Mouse (Mus musculus) mature B cell (primary cell): ENCODE results near the gene Bspry.

Experiments used
- in situ Hi-C: fragments of 300-500 bp; cut with MboI; formaldehyde crosslinking; loops from 2 replicates; pipeline ENCODE4 v1.14.3; 2019

The Bspry gene

DNA sequence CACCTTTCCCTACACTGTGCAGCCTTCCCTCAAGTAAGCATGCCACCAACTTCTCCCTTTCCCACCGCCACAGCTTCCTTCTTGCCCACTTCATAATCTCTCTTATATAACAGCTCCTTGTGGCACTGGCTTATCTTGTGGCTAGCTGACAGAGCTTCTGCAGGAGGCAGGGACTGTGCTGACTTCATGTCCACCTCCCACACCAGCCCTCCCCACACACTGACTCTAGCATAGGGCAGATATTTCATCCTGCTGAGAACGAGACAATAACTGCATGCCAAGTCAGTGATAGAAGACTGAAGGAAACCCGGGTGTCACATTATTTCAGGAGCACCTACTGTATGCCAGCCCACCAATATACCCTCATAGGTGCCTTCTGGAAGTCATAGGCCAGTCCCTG lies 35.6 kb downstream of the Bspry start:
- in situ Hi-C loops, result loop anchor here (5.0 kb wide), 1 partner anchor 33 kb away; the partner anchor contains the start of gene Bspry

DNA sequence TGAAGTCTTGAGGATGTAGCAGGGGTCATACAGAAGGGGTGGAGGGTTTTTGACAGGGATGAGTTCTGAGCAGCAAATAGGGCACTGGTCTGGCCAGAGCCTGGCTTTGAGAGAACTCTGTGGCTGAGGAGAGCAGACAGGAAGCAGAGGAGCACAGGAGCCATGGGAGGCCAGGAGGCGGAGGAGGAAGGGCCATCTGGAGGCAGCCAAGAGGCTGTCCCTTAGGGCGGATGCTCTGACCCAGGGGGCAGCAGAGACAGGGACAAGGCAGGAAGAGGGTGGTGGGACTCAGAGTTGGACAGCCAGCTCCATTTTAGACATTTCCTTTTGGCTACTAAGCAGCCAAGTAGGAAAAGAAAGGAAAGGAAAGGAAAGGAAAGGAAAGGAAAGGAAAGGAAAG lies 36.2 kb downstream of the Bspry start:
- in situ Hi-C loops, result loop anchor here (5.0 kb wide), 1 partner anchor 34 kb away; the partner anchor contains the start of gene Bspry

DNA sequence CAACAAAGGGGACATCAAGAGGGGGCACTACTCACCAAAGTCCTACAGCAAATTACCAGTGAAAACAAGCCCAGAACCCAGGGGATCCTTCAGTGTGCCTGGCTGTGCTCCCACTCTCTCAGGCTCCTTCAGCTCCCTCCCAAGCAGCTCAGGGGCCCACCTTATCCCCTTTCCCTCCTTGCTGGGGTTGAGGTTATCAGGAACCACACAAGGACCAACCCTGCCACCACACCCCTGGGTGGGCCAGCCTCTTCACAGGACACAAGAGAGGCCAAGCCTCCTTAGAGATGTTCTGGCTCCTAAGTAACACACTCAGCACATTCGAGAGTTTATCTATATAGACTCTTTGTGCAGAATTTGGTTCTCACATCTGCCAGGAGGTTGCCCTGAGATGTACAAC lies 36.7 kb downstream of the Bspry start:
- in situ Hi-C loops, result loop anchor here (5.0 kb wide), 1 partner anchor 34 kb away; the partner anchor contains the start of gene Bspry

DNA sequence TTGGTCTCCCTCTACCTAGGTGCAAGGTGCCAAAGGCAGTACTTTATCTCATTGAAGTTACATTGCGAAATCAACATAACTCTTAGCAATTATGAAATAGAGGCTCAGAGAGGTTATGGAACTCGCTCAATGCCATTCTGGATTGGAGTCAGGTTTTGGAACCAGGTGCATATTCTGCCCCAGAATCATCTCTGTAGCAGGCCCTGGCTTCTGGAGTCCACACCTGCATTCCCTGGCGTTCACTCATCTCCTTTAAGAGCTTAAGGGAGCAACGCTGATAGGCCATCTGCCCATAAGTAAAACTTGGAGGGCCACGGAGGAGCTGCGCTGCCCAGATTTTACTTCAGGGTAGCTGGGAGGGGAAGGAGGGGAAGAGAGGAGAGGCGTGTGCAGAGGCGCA lies 37.2 kb downstream of the Bspry start:
- in situ Hi-C loops, result loop anchor here (5.0 kb wide), 1 partner anchor 35 kb away; the partner anchor contains the start of gene Bspry

DNA sequence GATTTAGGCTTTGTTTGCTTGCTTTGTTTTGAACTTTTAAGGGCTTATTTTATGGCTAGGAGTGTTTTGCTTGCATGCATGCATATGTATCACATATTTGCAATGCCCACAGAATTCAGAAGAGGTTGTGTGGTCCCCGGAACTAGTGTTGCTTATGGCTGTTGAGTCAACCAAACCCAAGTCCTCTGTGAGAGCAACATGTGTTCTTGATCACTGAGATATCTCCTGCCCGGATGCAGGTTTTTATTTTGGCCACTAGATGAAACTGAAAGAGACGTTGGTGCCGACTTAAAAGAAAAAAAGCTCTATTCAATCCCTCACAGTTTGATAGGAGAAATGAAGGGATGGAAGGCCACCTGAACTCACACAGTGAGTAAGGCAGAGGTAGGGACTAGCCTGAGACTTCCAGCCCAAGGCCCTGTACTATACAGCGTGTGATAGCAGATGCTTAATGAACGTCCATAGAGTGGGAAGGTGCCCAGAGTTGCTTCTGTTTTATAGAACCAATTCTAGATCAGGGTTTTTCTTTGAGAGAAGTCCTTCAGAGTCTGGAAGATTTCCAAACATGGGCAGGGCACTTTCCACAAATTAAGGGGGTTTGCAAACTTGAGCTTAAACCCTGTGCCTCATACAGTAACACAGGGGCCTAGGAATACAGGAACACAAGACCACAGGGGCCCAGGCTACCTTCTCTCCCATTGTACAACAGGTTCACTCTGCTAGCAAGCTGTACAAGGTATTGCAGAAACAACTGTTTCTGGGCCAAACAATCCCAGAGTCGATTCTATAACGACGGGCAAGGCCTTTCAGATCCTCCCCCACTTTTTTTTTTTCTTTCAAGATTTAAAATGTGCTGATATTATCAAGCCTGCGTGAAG lies 37.9 kb downstream of the Bspry start:
- in situ Hi-C loops, result loop anchor here (5.0 kb wide), 1 partner anchor 35 kb away; the partner anchor contains the start of gene Bspry

DNA sequence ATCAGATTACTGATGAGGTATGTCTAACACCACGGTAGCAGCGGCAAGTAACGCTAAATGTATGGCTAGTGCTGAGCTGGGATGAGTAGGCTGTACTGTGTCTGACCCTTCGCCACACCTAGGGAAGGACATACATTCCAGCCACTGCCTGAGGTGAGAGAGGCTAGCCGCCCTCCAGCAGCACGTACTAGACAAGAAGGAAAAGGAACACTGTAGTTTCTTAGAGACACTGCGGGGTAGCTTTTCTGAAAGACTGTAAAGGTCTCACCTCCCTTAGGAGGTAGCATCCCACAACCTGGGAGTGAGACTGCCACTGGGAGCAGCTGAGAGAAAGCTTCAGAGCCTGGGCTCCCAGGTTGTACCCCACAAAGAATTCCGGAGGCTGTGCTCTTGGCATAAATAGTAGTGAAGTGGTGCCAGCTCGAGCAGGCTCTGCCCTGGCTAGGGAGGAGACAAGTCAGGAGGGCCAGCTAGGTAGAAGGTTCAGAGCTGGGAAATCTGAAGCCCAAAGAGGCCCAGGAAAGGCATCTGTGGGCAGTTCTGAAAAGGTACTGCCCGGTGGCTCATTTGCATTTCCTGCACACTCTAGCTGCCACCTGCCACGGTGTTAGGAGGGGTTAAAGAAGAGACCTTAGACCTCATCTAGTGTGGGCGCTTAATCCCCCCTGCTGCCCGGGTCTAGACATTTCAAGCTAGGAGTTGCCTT lies 38.7 kb downstream of the Bspry start:
- in situ Hi-C loops, result loop anchor here (5.0 kb wide), 1 partner anchor 36 kb away; the partner anchor contains the start of gene Bspry

DNA sequence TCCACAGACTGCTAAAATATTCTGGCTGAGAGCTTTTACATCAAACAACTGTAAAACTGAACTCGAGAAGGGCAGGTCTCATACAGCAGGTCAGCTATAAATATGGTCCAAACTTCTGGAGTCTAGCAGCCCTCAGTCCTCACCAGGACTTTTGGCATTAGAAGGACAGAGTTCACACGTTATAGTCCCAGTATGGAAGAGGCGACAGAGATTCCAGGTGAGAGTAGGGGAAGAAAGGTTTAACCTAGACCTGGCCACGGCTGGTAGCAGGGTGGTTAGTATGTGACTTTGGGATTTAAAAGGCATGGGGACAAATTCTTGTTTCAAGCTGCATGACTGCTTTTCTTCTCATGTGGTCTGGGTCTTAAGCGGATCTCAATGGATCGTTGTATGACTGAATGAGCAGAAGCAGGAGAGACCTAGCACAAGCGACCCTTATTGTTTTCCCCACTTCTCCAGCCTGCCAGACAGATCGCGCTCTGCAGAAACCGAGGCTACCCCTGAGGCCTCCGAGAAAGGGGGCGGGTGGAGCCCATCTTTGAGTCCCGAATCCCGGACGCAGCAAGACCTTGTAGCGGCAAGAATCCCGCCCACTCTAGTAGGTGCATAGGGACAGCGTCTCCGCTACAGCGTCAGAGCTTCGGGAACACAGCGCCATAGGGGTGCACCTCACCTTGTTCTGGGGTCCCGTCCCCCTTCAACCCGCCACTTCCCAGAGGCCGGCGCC lies 39.4 kb downstream of the Bspry start:
- in situ Hi-C loops, result loop anchor here (5.0 kb wide), 1 partner anchor 37 kb away; the partner anchor contains the start of gene Bspry

DNA sequence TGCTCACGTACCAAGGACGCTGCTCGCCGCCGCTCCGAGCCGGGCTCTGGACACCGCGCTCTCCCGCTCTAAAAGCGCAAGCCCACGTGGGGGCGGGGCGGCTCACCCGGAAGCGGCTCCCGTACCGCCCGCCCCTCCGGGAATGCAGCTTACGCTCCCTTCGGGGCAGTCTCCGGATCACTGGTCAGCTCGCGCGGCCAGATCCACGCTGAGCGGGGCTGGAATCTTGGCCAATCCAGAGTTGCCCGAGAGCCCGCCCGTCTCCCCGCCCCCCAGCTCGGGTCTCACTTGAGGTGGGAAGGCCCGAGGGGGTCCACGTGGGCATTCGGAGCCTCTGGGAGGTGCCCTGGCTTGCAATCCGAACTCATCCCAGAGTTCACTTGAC lies 40.0 kb downstream of the Bspry start, which contains the start of gene Alad:
Gene Alad, minus strand, starts transcription at position 70 of the 385 bp plus-strand sequence.
- in situ Hi-C loops, result loop anchor here (5.0 kb wide), 1 partner anchor 38 kb away; the partner anchor contains the start of gene Bspry

DNA sequence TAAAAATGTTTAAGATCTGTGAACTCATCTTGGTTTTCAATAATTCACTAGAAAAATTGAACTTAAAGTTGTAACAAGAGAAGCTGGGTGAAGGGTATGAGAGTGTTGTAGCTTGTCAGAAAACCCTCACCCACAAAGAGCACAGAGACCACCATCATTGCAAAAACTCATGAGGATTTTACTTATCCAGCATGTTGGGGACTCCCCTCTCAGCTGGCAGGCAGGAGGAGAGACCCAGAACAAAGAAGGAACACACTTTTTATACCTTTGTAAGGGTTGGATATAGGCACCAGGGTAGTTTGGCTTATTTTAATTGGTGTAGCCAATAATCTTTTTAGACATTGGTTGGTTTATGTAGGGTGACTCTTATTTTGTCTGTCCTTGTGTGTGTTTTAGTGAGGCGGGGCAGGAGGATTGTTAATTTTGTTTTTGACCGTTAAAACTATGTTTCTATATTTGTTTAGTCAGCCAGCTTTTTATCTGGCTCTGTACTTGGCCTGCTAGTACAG lies 41.1 kb downstream of the Bspry start:
- in situ Hi-C loops, result no loop called here

DNA sequence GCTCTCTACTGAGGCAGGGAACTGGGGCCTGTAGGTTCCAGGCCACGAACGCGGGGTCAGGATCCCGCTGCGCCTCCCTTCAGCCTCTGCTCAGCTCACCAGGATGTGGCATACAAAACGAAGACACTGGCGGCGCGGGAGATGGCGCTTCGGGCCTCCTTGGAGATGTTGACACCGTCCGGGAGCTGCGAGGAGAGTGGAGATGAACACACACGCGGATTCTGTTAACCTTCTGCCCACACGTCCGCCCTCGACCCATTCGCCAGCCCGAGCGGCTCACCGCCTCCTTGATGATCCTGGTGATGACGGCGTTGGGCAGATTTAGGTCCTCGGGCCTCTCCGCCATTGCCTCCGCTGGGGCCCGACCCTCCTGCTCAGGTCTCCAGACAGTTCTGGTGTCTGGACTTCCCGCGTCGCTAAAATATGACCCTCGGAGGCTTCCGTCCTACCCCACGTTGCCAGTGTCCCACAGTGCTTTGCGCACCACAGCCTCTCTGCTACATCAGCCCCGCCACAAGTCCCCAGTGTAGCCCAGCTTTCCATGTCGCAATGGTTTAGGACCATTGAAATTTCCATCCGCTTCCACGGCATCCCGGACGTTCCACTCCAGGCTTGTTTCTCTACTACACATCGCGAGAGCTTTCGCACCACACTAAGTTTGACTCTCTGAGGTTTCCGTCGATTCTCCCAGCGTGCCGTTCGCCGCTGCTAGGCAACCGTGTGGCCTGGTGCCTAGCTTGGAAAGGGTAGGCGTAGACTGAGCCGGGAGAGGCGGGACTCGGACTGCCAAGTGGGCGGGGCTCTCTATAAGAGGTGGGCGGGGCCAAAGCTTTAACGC lies 45.0 kb downstream of the Bspry start, which contains the start of the genes Pole3 and 4933430I17Rik:
Gene Pole3, minus strand, starts transcription at position 418 of the 838 bp plus-strand sequence.
Gene 4933430I17Rik, plus strand, starts transcription at position 719 of the 838 bp plus-strand sequence.
- in situ Hi-C loops, result no loop called here

DNA sequence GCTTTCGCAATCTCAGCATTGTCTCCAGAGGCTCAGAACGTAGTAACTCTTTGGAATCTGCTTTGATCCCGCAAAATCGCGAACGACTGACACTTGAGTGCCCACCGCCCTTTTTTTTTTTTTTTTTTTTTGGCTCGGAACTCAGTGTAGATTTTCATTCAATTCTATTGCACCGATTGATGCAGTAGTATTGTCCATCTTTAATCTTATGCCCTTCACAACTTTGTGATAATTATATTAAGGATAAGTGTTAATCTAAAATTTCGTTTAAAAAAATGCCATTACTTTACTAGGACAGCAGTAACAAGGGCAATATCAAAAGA lies 45.6 kb downstream of the Bspry start:
- in situ Hi-C loops, result no loop called here

DNA sequence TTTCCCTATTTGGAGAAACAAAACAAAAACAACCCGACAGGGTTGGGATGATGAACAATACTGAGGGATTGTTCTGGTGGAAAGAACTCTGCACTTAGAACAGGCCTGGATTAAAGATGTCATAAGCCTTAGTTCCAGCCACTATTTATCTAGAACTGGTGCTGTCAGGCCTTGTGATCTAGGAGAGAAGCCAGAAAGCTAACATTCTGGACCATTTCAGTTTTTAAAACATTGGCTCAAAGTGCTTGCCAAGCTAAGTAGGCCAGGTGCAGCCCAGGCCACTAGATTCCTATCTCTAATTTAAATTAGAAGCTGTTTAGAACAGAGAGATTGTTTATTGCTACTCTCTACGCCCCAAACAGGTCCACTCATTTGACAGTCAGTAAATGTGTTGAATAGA lies 46.4 kb downstream of the Bspry start:
- in situ Hi-C loops, result no loop called here

DNA sequence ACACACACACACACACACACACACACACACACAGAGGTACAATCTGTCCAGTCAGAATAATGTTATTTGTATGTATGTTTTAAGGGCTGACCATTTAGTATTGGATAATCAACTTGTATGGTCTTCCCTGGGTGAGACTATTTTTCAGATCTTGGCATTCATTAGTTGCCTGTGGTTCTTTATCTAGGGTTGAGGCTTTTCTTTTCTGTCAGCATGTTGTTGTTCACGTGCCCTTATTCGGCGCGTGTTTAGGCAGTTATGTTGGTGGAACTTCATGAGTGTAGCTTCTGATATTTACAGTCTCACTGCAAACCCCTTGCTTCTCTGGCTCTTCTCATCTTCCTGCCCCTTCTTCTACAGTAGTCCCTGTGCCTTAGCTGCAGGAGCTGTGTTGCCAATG lies 47.8 kb downstream of the Bspry start:
- in situ Hi-C loops, result no loop called here

DNA sequence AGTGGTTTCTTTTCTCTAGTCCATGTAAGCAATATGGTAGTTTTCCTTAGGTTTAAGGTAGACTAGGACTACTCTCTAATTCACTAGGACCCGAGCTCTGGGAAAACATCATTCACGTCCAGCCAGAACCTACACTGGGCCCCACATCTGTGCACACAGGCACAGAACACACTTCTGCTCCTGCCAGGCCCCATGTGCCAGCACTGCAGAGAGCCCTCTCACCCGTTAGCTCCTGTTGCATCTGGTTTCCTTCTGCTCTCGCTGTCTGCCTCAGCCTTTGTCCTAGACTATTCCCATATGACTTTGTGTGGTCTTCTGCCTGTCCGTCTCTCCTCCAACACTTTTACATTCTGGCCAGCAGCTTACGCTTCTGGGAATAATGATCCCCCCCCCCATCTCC lies 53.9 kb downstream of the Bspry start:
- in situ Hi-C loops, result no loop called here

DNA sequence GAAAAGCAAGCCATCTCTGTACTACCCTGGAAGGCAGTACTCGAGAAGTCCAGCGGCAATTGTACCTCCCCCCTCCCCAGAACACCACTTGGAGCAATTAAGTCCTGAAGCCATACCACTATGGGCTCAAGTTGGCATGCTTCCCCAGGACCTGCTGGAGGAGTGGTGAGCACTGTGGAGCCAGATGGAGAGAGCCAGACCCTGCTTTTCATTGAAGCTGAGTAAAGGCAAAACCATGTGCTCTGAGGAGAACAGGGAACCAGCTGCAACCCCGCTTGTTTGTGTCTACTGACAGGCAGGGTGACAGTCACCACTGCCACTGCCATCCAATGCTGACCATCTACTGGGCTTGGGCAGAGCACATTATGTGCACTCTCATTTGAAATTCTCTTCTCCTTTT lies 61.9 kb downstream of the Bspry start:
- in situ Hi-C loops, result no loop called here

DNA sequence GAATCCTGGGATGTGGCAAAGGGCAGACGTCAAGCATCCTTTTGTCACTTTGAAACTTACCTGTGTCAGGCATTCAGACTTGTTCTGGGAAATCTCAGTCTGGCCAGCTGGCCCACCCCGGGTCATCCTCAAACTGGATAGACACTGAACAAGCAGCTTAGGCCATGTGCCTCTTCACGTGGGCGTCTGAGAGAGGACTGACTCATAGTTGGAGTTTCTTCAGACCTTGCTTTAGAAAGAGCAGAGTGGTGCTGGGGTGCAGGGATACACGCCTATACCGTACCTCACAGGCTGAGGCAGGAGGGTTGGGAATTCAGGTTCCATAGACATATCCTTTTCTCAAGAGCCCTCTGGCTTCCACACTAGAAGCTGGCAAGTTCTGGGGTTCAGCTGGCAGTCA lies 63.9 kb downstream of the Bspry start:
- in situ Hi-C loops, result no loop called here

DNA sequence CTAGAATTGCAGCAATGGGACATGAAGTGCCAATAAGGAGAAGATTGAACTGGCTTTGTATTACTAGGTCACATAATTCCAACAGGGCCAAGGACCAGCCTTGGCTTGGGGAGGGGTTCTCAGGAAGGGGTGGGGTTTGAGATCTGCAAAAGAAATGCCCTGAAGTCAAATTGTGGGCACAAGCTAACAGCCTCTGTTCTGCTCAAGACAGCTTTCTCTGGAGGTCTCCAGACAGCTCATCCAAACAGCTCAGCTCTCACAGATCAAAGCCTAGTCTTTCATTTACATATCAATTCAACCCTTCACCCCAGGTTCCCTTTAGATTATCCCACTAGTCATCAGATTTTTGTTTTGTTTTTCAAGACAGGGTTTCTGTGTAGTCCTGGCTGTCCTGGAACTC lies 64.9 kb downstream of the Bspry start:
- in situ Hi-C loops, result no loop called here
